Mouse (Mus musculus) lung, postnatal 14 days (tissue): ENCODE measurements around the gene Ncor1.
"Not testable (repeated sequence)": the region's sequence is repeated elsewhere in the genome, so short reads cannot be mapped to it uniquely, and the experiment has no call there.

Experiments
- DNase-seq: peaks from one replicate; pipeline ENCODE4 v3.0.0; 2021

Ncor1 gene

GRCm38 (mm10) chr11:62351948-62352347 is 106.4 kb downstream of the Ncor1 start:
- DNase-seq = no peak

- no peak for DNase-seq
These were observed 115.3 kb downstream of the Ncor1 start for GRCm38 (mm10) chr11:62343002-62343401.

- no peak for DNase-seq
These were observed 126.1 kb downstream of the Ncor1 start for GRCm38 (mm10) chr11:62332228-62332627.

- DNase-seq = no peak
These were observed 127.2 kb downstream of the Ncor1 start for GRCm38 (mm10) chr11:62331141-62331540.

- DNase-seq = no peak
These were observed 134.7 kb downstream of the Ncor1 start for GRCm38 (mm10) chr11:62323659-62324058.

GRCm38 (mm10) chr11:62320097-62320496 is 138.2 kb downstream of the Ncor1 start:
- no peak for DNase-seq

- no peak for DNase-seq
These were observed 140.6 kb downstream of the Ncor1 start for GRCm38 (mm10) chr11:62317746-62318145.

GRCm38 (mm10) chr11:62314984-62315383 is 143.4 kb downstream of the Ncor1 start:
- no peak for DNase-seq

GRCm38 (mm10) chr11:62309296-62309695 is 149.0 kb downstream of the Ncor1 start:
- DNase-seq = no peak

GRCm38 (mm10) chr11:62305866-62306265 is 152.5 kb downstream of the Ncor1 start:
- no peak for DNase-seq

- no peak for DNase-seq
These were observed 159.5 kb downstream of the Ncor1 start for GRCm38 (mm10) chr11:62298883-62299282.

GRCm38 (mm10) chr11:62294121-62294520 is 164.2 kb downstream of the Ncor1 start:
- DNase-seq = no peak

- DNase-seq = no peak
These were observed 170.6 kb downstream of the Ncor1 start for GRCm38 (mm10) chr11:62287700-62288099.

GRCm38 (mm10) chr11:62285020-62285419 is 173.3 kb downstream of the Ncor1 start:
- no peak for DNase-seq

- DNase-seq = not testable (repeated sequence)
These were observed 174.3 kb downstream of the Ncor1 start for GRCm38 (mm10) chr11:62284020-62284419.

- DNase-seq = peak; percentile 69
These were observed 176.7 kb downstream of the Ncor1 start for GRCm38 (mm10) chr11:62281601-62281997.

GRCm38 (mm10) chr11:62280675-62281600 is 177.4 kb downstream of the Ncor1 start, which contains the start of the genes Zswim7 and Ttc19:
Zswim7 (minus strand) TSS chr11:62281375.
Ttc19 (plus strand) TSS chr11:62281473.
- peak; percentile 94 for DNase-seq

- DNase-seq = peak; percentile 82
These were observed 180.3 kb downstream of the Ncor1 start for GRCm38 (mm10) chr11:62278027-62278426.

- DNase-seq = no peak
These were observed 181.3 kb downstream of the Ncor1 start for GRCm38 (mm10) chr11:62277086-62277485.

- no peak for DNase-seq
These were observed 187.5 kb downstream of the Ncor1 start for GRCm38 (mm10) chr11:62270851-62271250.

- DNase-seq = no peak
These were observed 189.2 kb downstream of the Ncor1 start for GRCm38 (mm10) chr11:62269097-62269496.

GRCm38 (mm10) chr11:62268381-62268780 is 190.0 kb downstream of the Ncor1 start:
- no peak for DNase-seq

GRCm38 (mm10) chr11:62266466-62267214 is 191.7 kb downstream of the Ncor1 start:
- DNase-seq = no peak
